Mouse (Mus musculus) megakaryocyte, embryonic 14.5 days (primary cell): Measurements from ENCODE around the gene Optc.

Source experiments
- FLI1 ChIP-seq: IDR thresholded peaks from 2 replicates; pipeline ENCODE4 v1.6.1; 2012; ENCODE audit warnings: low read length, inconsistent platforms, mixed read lengths
- GATA1 ChIP-seq: IDR thresholded peaks from 3 replicates; pipeline ENCODE4 v1.6.1; 2012; ENCODE audit warnings: mixed read lengths, low read length, inconsistent platforms, borderline replicate concordance

- no peak for TF ChIP-seq GATA1
- TF ChIP-seq FLI1, result no peak
These were observed 15.3 kb upstream of the Optc start for GRCm38 (mm10) chr1:133923071-133923470.
